Mouse (Mus musculus): ENCODE data around the gene Szt2.

Szt2 gene

DNA sequence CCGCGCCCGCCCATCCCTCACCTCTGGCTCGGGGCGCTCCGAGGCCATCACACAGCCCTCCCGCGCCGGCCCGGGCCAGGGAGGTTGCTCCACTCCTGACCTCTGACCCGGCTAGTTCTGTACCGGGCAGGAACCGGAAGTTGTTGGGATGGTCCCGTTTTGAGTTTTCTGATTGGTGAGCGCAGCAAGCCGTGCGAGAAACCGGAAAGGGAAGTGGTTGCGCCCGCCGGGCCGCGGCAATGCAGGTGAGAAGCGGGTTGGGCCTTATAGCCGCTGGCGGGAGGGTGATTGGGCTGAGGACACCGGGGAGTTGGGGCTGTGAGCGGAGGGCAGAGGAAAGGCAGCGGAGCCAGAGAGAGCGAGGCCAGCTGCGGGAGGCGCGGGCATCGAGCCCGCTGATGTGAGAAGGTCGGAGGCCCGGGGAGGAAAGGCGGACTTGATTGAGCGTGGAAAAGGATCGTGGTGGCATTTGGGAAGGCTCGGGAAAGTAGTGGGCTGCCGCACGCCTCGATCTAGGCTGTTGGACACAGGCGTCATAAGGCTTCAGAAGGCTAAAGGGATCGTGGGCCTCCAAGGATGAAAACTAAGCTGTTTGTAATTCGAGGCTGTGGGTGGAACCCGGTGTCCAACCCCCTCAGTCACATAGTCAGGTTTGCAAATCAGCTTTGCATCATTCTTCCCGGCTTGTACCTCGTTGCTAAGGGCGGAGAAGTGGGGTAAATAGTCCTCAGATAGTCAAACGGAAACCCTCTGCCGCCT is at the start of gene Szt2, which contains the start of gene Med8:
Szt2 (minus strand) TSS at position 132 of the 759 bp plus-strand sequence.
Med8 (plus strand) TSS at position 196 of the 759 bp plus-strand sequence.
- peak; percentile 85 for DNase-seq

DNA sequence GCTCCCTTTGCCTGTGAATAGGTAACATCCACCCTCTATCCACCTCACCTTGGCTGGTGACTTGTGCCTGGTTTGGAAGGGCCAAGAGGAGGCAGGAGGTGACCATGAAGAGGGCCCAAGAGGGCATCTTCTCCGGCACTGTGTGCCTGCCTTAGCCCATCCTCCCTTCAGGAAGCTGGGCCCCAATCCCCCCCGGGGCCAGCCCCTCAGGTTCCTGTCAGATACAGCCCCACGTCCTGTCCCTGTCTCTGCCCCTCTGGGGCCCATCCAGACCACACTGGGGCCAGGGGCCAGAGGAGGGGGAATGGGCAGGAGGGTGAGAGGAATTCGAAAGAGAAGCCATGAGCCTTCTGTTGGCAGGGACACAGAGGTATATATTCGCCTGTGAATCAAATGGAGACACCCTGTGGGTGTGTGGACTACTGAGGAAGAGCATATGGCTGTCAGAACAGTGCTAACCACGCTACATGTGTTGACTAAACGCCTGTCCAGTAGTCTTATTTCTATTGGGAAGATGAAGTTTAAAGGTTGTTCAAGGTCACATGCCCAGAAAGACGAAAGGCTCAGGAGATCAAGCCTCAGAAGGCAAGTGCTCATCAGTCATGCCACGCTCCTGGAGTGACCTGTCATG is 48.4 kb upstream of the Szt2 start, which contains the start of gene Mpl:
Mpl (minus strand) TSS at position 169 of the 631 bp plus-strand sequence.
- no peak for DNase-seq

DNA sequence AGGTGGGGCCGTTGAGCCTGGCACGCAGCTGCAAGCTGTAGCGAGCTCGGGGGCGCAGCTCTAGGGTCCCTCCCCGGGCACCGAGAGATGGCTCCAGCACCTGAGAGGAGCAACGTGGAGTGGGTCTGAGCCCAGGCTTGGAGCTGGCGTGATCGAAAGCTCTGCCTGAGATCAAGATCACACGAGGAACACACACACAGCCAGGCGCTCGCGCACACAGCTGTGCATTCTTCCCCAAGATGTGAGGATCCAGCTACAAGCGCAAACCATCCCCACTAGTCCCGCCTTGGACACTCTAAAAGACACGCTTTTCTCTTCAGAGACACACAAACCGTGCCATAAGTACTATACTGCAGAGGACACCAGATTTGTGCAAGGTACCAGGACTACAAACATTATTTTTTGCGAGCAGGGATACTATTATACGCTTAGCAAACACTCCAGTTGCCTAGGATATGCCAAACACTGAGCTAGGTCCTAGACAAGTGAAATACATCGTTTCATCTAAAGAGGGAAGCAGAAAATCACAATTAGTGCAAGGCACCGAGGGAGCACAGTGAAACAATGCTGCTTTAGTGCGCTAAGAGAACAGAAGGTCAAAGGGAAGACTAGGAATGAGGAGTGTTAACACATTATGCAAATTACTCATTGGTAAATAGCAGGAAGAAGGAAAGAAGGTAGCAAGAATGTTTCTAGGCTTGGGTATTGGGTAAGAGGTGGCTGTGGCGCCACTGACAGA is 37.5 kb upstream of the Szt2 start:
- no peak for DNase-seq

GRCm38 (mm10) chr4:118445781-118446414 is 36.8 kb upstream of the Szt2 start:
- DNase-seq, result no peak

DNA sequence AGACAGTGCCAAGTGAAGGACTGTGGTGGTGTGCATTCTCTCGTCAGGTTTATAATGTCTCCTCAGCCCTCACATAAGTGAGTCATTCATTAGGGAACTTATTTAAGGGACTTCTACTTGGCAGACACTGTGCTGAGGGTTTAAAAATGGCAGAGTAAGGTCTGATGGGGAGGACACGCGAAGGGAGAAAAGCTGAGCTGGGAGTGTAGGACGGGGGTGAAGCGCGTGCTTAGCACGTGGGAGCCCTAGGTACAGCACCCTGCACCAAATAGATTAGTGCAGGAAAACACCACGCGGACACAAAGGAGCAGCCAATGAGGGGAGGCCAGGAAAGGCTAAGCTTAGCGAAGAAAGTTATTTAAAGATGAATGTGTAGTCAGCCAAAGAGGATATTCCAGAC is 36.0 kb upstream of the Szt2 start:
- DNase-seq, result no peak

- DNase-seq, result no peak
These were observed 28.8 kb upstream of the Szt2 start for GRCm38 (mm10) chr4:118437829-118438253.

GRCm38 (mm10) chr4:118436820-118437603 is 27.9 kb upstream of the Szt2 start, which contains the start of gene Cdc20:
TSS of gene Cdc20 (minus strand) at chr4:118437352.
- DNase-seq, result peak; percentile 67

GRCm38 (mm10) chr4:118432332-118432731 is 23.3 kb upstream of the Szt2 start:
- DNase-seq, result no peak

GRCm38 (mm10) chr4:118429215-118429895 is 20.3 kb upstream of the Szt2 start:
- no peak for DNase-seq

GRCm38 (mm10) chr4:118428531-118429214 is 19.6 kb upstream of the Szt2 start:
- no peak for DNase-seq

DNA sequence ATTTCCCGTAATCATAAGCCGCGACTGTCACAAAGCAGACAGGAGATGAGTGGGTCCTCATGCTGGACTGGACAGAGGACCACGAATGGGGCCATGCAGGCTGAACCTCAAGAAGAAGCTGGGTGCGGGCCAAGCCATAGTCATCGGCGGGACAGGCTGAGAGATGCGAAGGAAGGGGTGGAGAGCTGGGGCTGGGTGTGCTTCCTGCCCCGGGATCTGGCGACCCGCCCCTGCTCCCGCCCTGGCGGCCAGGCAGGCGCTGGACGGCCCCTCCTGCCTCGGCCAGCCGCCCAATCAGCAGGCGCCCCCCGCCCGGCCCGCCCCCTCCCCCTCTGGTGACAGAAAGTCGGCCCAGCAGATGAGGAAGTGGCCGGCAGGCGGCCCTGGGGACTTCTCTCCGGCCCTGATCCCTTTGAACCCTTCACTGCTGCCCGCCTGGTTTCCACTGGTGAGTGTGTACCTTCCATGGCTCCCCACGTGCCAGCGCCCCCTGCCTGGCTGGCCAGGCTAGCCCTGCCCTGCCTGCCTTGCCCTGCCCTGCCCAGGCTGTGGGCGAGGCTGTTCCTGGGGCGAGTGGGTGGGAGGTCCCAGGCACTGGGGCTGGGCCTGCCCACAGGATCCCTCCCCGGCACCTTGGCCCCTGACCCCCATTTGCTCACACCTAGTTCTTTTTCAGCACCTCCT is 18.8 kb upstream of the Szt2 start, which contains the start of gene Elovl1:
Elovl1 (plus strand) TSS at position 326 of the 684 bp plus-strand sequence.
- DNase-seq, result peak; percentile 66

DNA sequence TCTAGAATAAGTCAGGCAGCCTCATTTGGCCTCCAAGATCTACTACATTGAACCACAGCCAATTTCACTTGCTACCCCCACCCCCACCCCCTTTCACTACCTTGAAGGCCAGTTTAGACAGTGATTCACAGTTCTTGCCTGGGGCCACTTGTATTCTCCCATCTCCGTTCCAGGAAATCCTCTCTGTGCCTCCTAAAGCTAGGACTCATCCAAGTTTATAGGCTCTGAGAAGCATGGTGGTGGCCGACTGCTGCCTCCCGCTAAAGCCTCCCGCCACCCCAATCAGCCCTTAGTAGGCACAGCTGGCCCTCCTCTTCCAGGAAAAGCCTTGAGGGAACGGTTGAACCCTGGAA is 18.3 kb upstream of the Szt2 start:
- no peak for DNase-seq

DNA sequence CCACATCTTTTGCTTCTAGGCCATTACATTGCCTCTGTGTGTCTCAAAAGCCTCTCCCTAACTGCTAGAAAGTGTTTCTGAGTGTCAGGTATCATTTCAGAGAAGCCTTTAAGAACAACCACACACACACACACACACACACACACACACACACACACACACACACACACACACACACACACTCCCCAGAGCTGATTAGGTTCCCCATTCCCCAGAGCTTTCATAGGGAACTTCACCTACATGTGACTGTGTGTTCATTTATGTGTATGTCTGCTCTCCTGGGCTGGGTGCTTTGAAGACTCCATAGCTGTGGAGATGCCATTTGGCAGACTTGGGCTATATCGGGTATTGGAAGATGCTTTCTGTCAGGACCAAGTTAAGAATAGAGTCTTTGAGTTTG is 16.3 kb upstream of the Szt2 start:
- no peak for DNase-seq

GRCm38 (mm10) chr4:118424541-118425160 is 15.6 kb upstream of the Szt2 start:
- no peak for DNase-seq

- no peak for DNase-seq
These were observed 12.3 kb upstream of the Szt2 start for GRCm38 (mm10) chr4:118421384-118421783.

DNA sequence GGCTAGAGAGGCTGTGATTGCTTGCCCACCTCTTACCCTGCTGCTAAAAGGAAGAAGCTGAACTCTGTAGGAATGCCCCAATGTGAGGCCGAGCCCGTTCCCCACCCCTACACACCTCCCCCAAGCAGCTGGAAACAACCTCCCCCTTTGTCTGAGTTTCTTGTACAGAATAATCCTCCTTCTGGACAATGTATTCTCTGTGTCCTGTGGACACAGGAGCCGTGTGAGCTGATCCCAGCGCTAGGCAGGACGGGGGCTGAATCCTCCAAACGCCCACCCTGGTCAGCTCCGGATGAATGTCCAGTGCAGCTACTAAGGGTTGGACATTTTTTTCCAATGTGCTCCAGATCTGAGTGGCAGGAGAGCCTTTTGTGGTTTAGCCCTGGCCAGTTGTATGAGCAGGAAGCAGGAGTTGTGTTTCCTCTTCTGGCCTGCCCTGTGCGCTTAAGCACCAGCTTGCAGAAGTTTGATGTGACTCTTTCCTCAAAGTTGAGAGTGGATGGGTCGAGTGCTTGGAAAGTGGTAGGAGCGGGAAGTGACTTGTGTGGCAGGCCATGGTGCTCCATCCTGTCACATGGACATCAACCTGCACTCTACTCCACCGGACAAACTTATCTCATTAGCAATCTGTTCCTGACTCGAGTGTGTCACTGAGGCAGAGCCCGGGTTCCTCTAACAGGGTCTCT is 8.2 kb upstream of the Szt2 start:
- no peak for DNase-seq

DNA sequence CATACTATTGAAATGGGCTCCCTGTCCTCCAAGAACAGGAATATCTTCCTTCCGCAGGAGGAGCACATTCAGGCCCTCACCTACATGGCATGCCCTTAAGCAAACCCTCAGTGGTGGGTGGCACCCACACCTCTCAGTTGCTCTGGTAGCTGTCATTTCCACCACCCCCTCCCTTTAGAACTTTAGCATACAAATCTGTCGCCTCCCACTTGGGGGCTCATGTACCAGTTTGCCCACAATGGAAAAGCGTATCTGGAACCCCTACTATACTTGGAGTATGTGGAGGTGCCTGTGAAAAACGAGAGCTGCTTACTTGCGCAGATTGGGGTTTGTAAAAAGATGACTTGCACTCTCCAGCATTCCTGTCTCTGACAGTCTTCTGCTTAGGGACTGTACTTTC is 7.3 kb upstream of the Szt2 start:
- DNase-seq, result no peak

- DNase-seq, result no peak
These were observed 6.7 kb upstream of the Szt2 start for GRCm38 (mm10) chr4:118415779-118416178.

DNA sequence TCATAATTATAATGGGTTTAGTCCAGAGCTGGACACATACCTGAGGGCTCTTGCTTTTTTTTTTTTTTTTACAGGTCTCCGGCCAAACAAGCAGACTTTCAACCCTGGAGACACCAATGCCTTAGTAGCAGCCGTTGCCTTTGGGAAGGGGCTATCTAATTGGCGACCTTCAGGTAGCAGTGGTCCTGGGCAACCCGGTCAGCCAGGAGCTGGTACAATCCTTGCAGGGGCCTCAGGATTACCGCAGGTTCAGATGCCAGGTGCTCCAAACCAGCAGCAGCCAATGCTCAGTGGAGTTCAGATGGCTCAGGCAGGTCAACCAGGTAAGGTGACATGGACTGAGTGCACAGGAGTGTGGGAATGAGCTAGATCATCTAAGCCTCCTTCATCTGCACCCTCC is 4.5 kb upstream of the Szt2 start:
- no peak for DNase-seq
